Mouse (Mus musculus): ENCODE measurements at regions not wholly inside any gene's neighbourhood (a gene's known extent, or its start where the extent isn't known, plus 50 kb on each side); places are given as distances from the start of the nearest gene placed in this dataset.

DNA sequence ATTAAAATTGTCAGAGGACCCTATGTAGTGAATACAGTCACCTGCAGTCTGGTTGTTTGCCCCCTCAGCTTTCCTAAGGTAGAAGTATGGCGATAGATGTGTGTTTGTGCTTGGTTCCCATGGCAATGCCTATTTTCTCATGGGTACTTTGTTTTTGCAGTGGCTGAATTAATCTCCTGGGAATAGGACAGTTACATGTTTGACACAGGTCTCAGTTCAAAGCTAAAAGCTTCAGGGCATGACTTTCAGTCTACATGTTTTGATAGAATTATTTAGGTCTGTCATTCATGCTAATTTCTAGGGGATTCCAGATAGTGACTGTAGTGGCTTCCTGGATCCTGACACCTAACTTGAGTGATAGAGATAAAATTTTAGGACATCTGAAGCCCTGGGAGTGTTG lies 191.6 kb upstream of the Kbtbd8 start:
- no peaks in the 10 kb centered on the region for H3K4me1 ChIP-seq
- no peaks in the 10 kb centered on the region for H3K27me3 ChIP-seq
- no peak overlapping the region for H3K27ac ChIP-seq (replicated peaks)
- ATAC-seq (ENCODE audit: low FRiP score, low read depth) = no peak
- H3K4me2 ChIP-seq (replicated peaks) = no peak overlapping the region
- H3K9ac ChIP-seq (replicated peaks) = no peak overlapping the region
- H3K4me3 ChIP-seq = no peak overlapping the region
- H3K36me3 ChIP-seq = no peaks in the 10 kb centered on the region
- no peaks in the 10 kb centered on the region for H3K9me3 ChIP-seq
- 77% methylated on average over 1 of the region's 1 CpGs for WGBS

GRCm38 (mm10) chr6:94924338-94925039 lies 192.6 kb upstream of the Kbtbd8 start:
- Histone ChIP-seq H3K4me2 (replicated peaks) (no peak overlapping the region), H3K27me3 (no peaks in the 10 kb centered on the region), H3K9me3 (no peaks in the 10 kb centered on the region), H3K36me3 (no peaks in the 10 kb centered on the region), H3K4me1 (no peaks in the 10 kb centered on the region), H3K9ac (replicated peaks) (no peak overlapping the region), H3K4me3 (no peak overlapping the region), H3K27ac (replicated peaks) (no peak overlapping the region)
- ATAC-seq (ENCODE audit: low FRiP score, low read depth) = no peak
- 94% methylated on average over 11 of the region's 11 CpGs for WGBS

DNA sequence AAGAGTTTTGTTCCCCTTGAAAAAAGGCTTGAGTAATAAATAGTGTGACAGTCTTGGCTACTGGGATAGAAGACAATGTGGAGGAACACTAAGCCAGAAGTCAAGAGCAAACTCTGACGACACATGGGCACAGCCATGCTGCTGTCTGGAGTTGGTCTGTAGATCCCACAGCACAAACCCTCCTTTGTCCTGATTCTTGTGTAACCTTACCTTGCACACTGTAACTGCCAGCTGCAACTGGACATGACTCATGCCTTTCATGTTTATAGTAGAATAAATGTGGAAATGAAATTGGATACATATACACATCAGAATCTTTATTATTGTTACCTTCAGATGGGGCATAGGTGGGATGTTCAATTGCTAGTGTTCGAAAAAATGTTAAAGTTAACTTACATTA lies 195.3 kb upstream of the Kbtbd8 start:
- H3K27me3 ChIP-seq = no peaks in the 10 kb centered on the region
- no peak overlapping the region for H3K4me3 ChIP-seq
- no peak overlapping the region for H3K27ac ChIP-seq (replicated peaks)
- H3K36me3 ChIP-seq = no peaks in the 10 kb centered on the region
- 79% methylated on average over 2 of the region's 2 CpGs for WGBS
- no peak overlapping the region for H3K9ac ChIP-seq (replicated peaks)
- no peak overlapping the region for H3K4me2 ChIP-seq (replicated peaks)
- no peaks in the 10 kb centered on the region for H3K9me3 ChIP-seq
- ATAC-seq (ENCODE audit: low FRiP score, low read depth) = no peak
- no peaks in the 10 kb centered on the region for H3K4me1 ChIP-seq

GRCm38 (mm10) chr6:94920770-94921169 lies 196.3 kb upstream of the Kbtbd8 start:
- Histone ChIP-seq H3K36me3 (no peaks in the 10 kb centered on the region), H3K9me3 (no peaks in the 10 kb centered on the region), H3K27me3 (no peaks in the 10 kb centered on the region), H3K4me1 (peaks cover 2% of the 10 kb centered on the region; the same call in 1 of the 2 replicates), H3K4me3 (no peak overlapping the region), H3K4me2 (replicated peaks) (no peak overlapping the region), H3K9ac (replicated peaks) (no peak overlapping the region), H3K27ac (replicated peaks) (no peak overlapping the region)
- ATAC-seq (ENCODE audit: low FRiP score, low read depth) = no peak
- 90% methylated on average over 2 of the region's 2 CpGs for WGBS

DNA sequence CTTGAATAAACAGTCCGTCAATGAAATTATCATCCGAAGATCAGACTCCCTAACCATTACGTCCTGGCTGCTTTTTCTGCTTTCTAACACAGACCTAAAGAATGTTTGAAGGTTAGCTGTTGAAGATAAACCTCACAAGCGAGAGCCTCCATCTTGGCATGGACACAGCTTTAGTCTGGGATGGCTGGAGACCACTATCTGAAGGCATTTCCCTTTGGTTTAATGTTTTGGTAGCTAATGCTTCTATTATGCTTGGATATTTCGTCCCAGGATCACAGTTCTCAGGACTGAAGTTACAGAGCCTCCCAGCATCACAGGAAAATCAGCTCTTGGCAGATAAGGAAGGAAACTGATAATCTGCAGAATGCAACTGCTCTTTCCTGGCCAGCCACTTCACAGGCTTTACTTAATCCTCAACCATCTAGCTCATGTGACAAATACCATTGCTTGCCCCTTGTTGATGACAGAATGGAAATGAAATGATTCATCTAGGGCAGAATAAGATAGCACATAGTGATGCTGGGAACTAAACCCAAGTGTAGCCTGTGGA lies 197.8 kb upstream of the Kbtbd8 start:
- Histone ChIP-seq H3K4me1 (peaks cover 2% of the 10 kb centered on the region; the same call in 1 of the 2 replicates), H3K36me3 (no peaks in the 10 kb centered on the region), H3K27me3 (no peaks in the 10 kb centered on the region), H3K4me3 (no peak overlapping the region), H3K9me3 (no peaks in the 10 kb centered on the region), H3K9ac (replicated peaks) (no peak overlapping the region), H3K27ac (replicated peaks) (no peak overlapping the region), H3K4me2 (replicated peaks) (no peak overlapping the region)
- WGBS = 89% methylated on average over 5 of the region's 5 CpGs
- no peak for ATAC-seq (ENCODE audit: low FRiP score, low read depth)

DNA sequence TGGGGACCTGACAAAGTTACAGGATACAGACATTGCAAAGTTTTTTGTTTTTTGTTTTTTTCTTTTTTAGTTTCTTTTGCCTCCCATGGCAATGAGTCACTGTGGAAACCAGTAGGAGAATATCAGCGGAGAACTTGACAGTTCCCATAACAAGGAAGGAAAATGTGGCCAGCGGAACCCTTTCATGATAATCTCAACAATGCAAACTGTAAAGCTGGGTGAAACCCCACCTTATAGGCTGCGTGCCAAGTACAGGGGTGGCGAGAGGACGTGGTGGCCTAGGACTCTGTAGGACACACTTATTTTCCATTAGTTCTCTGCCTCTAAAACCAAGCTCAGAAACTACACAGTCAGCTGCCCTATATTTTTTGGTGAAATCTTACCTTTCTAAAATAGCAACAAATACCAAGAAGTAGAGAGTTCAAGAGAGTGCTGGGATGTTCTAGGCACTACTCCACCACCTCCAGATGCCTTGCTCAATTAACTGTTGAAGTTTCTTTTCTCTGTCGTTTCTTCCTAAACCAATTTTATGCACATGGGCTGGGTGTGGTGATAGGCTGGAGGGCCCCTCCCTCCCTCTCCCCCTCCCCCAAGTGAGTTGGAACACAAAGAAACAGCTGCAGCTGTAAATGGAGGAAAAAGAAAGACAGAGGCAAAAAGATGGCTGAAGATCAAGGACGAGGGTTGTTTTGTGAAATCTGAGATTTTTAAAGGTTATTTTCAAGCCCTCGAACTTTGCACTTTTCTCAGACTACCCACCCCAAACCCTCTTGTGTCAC lies 201.0 kb upstream of the Kbtbd8 start:
- Histone ChIP-seq H3K4me3 (no peak overlapping the region), H3K4me2 (replicated peaks) (no peak overlapping the region), H3K27me3 (no peaks in the 10 kb centered on the region), H3K27ac (replicated peaks) (no peak overlapping the region), H3K36me3 (no peaks in the 10 kb centered on the region), H3K4me1 (peaks cover 10% of the 10 kb centered on the region; the same call in 1 of the 2 replicates), H3K9ac (replicated peaks) (no peak overlapping the region), H3K9me3 (no peaks in the 10 kb centered on the region)
- WGBS = 73% methylated on average over 8 of the region's 8 CpGs
- no peak for ATAC-seq (ENCODE audit: low FRiP score, low read depth)

DNA sequence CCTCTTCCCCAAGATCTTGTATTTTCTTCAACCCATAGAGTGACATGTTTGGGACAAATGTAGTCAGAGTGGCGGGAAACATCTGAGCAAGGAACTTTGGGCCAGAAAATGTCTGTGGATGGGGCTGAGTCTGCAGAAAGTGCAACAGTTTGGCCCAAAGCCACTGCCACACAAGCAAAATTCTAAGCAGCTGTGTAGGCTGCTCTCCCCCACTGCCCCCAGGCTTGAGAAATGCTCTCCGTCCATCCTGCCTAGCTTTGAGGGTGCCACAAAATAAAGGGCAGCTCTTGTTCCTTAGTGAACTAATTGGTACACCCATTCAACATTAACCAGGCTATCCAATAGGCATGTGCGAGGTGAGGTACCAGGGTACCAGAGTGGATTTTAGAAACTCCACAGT lies 205.2 kb upstream of the Kbtbd8 start:
- ATAC-seq (ENCODE audit: low FRiP score, low read depth) = no peak
- Histone ChIP-seq H3K4me1 (peaks cover 11% of the 10 kb centered on the region; the same call in 1 of the 2 replicates), H3K36me3 (no peaks in the 10 kb centered on the region), H3K4me3 (no peak overlapping the region), H3K9me3 (no peaks in the 10 kb centered on the region), H3K27ac (replicated peaks) (no peak overlapping the region), H3K9ac (replicated peaks) (no peak overlapping the region), H3K27me3 (no peaks in the 10 kb centered on the region), H3K4me2 (replicated peaks) (no peak overlapping the region)
- WGBS = 81% methylated on average over 3 of the region's 3 CpGs

- Histone ChIP-seq H3K27ac (replicated peaks) (no peak overlapping the region), H3K4me3 (no peak overlapping the region), H3K9ac (replicated peaks) (no peak overlapping the region), H3K9me3 (no peaks in the 10 kb centered on the region), H3K27me3 (no peaks in the 10 kb centered on the region), H3K4me2 (replicated peaks) (no peak overlapping the region), H3K36me3 (no peaks in the 10 kb centered on the region), H3K4me1 (peaks cover 11% of the 10 kb centered on the region; the same call in 1 of the 2 replicates)
- WGBS = 63% methylated on average over 9 of the region's 9 CpGs
- no peak for ATAC-seq (ENCODE audit: low FRiP score, low read depth)
Observed at GRCm38 (mm10) chr6:94911374-94911773, 205.7 kb upstream of the Kbtbd8 start.

DNA sequence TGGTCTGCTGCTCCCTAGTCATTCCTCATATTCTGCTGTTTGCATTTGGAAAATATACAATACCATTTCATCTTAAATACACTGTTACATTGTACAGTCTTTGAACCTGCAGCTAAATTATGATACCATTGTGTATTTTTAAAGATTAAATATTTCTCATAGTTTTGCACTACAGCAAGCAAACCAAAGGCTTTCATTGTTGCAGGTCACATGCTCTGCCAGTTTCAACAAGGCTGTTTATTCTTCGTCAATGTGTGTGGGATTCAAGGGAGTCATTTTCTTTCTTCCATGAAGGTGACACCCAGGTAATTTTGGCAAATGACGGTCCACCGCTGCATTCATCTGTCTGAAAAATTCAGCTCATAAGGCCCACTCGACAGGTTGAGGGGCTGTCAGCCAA lies 200.9 kb upstream of the Lrig1 start:
- H3K9me3 ChIP-seq = no peaks in the 10 kb centered on the region
- H3K27ac ChIP-seq (replicated peaks) = no peak overlapping the region
- H3K36me3 ChIP-seq = no peaks in the 10 kb centered on the region
- no peak overlapping the region for H3K4me2 ChIP-seq (replicated peaks)
- no peak overlapping the region for H3K4me3 ChIP-seq
- H3K27me3 ChIP-seq = no peaks in the 10 kb centered on the region
- ATAC-seq (ENCODE audit: low FRiP score, low read depth) = no peak
- no peaks in the 10 kb centered on the region for H3K4me1 ChIP-seq
- WGBS = 91% methylated on average over 4 of the region's 4 CpGs
- H3K9ac ChIP-seq (replicated peaks) = no peak overlapping the region

DNA sequence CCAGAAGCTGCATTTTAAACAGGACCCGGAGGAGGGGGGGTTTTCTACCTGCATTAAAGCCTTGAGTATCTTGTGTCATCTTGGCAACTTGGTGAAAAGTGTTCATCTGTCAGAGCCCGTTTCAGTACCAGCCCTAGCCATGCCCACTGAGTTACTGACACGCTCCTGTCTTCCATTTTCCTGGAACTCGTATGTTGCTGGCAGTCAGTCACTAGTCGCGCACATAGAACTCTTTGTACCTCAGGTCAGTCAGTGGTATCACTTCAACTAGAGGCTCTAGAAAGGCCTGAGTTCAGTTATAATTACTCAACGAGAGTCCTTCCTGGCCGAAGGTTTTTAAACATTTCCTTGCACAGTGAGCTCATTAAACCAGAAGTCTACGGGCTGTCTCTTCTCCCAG lies 198.9 kb upstream of the Lrig1 start:
- Histone ChIP-seq H3K9me3 (no peaks in the 10 kb centered on the region), H3K4me1 (no peaks in the 10 kb centered on the region), H3K4me2 (replicated peaks) (no peak overlapping the region), H3K36me3 (no peaks in the 10 kb centered on the region), H3K27me3 (no peaks in the 10 kb centered on the region), H3K27ac (replicated peaks) (no peak overlapping the region), H3K4me3 (no peak overlapping the region), H3K9ac (replicated peaks) (no peak overlapping the region)
- no peak for ATAC-seq (ENCODE audit: low FRiP score, low read depth)
- WGBS = 91% methylated on average over 9 of the region's 9 CpGs

DNA sequence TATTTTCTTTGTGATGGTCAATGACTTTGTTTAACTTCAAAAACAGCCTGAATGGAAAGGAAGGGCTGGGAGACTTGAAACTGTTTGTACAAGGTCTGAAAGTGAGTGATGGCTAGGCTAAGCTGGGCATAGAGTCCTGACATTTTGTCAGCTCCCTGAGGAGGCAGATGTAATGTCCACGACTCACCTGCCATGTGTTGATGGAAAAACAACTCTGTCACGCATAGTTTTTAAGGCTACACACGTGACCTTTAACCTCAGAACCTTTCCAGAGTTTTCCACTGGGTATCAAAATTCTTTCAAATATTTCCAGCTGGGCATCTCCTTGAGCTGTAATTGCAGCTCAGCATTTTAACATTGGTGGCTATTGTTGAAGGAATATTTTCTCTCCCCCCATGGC lies 190.2 kb upstream of the Lrig1 start:
- WGBS = 72% methylated on average over 3 of the region's 3 CpGs

GRCm38 (mm10) chr6:94889271-94889670 lies 189.3 kb upstream of the Lrig1 start:
- H3K36me3 ChIP-seq = no peaks in the 10 kb centered on the region
- H3K4me2 ChIP-seq (replicated peaks) = no peak overlapping the region
- H3K4me1 ChIP-seq = no peaks in the 10 kb centered on the region
- no peak for ATAC-seq (ENCODE audit: low FRiP score, low read depth)
- no peak overlapping the region for H3K27ac ChIP-seq (replicated peaks)
- H3K9ac ChIP-seq (replicated peaks) = no peak overlapping the region
- no peak overlapping the region for H3K4me3 ChIP-seq
- H3K27me3 ChIP-seq = no peaks in the 10 kb centered on the region
- WGBS = 91% methylated on average over 10 of the region's 10 CpGs
- no peaks in the 10 kb centered on the region for H3K9me3 ChIP-seq

More for the DNA sequence above, 190.2 kb upstream of the Lrig1 start:
- no peak overlapping the region for H3K9ac ChIP-seq (replicated peaks)
- no peak overlapping the region for H3K4me3 ChIP-seq
- ATAC-seq (ENCODE audit: low FRiP score, low read depth) = no peak
- H3K36me3 ChIP-seq = no peaks in the 10 kb centered on the region
- no peaks in the 10 kb centered on the region for H3K27me3 ChIP-seq
- no peaks in the 10 kb centered on the region for H3K4me1 ChIP-seq
- H3K9me3 ChIP-seq = no peaks in the 10 kb centered on the region
- no peak overlapping the region for H3K4me2 ChIP-seq (replicated peaks)
- no peak overlapping the region for H3K27ac ChIP-seq (replicated peaks)
